Mouse (Mus musculus) left cerebral cortex, postnatal 14 days (tissue): ENCODE data around the gene Atp6v0a1. TPM values are rescaled to one million over a fixed set of nuclear protein-coding genes. Genes with fewer than 3 reads are reported as not detected.

Source experiments
- DNase-seq, 2 experiments: peaks; one replicate each; pipeline ENCODE4 v3.0.0; 2021 to 2022; ENCODE audit warnings: low spot score in 2 of 2, mixed read lengths in 1 of 2
- intact Hi-C: fragments of 180-260 bp; cut with DNase I; formaldehyde crosslinking; loops from one replicate; pipeline ENCODE4 v1.15.1; 2025
- total RNA-seq, 2 experiments: library from RNA; stranded (reverse); gene quantifications; 2 replicates each; pipeline ENCODE4 v1.2.3; 2021

Atp6v0a1 gene
- total RNA-seq, 2 experiments from 2014 or later: 489 to 499 TPM

GRCm38 (mm10) chr11:101070189-101070527 is 60.9 kb downstream of the Atp6v0a1 start:
- DNase-seq: no peak
- intact Hi-C loops: no loop called here

- DNase-seq: no peak
- intact Hi-C loops: no loop called here
These were observed 61.7 kb downstream of the Atp6v0a1 start for GRCm38 (mm10) chr11:101070987-101071386.

GRCm38 (mm10) chr11:101071810-101072428 is 62.7 kb downstream of the Atp6v0a1 start:
- DNase-seq: no peak
- intact Hi-C loops: no loop called here

GRCm38 (mm10) chr11:101078121-101078520 is 68.9 kb downstream of the Atp6v0a1 start, which contains the start of gene Hsd17b1:
TSS of gene Hsd17b1 (plus strand) at chr11:101078411.
- no peak for DNase-seq
- intact Hi-C loops: no loop called here

- no peak for DNase-seq
- intact Hi-C loops: no loop called here
These were observed 70.5 kb downstream of the Atp6v0a1 start for GRCm38 (mm10) chr11:101079746-101080145.

- intact Hi-C loops: no loop called here
- no peak for DNase-seq
These were observed 71.2 kb downstream of the Atp6v0a1 start for GRCm38 (mm10) chr11:101080421-101080820.

- DNase-seq: no peak
- intact Hi-C loops: no loop called here
These were observed 72.4 kb downstream of the Atp6v0a1 start for GRCm38 (mm10) chr11:101081659-101082058.

GRCm38 (mm10) chr11:101082208-101083082 is 73.2 kb downstream of the Atp6v0a1 start, which contains the start of gene Coasy:
TSS of gene Coasy (plus strand) at chr11:101082565.
- peak; percentile 92 to 94 for DNase-seq
- intact Hi-C loops: no loop called here

- no peak for DNase-seq
- intact Hi-C loops: no loop called here
These were observed 73.9 kb downstream of the Atp6v0a1 start for GRCm38 (mm10) chr11:101083083-101083697.

GRCm38 (mm10) chr11:101084246-101084645 is 75.0 kb downstream of the Atp6v0a1 start:
- no peak for DNase-seq
- intact Hi-C loops: no loop called here

GRCm38 (mm10) chr11:101084811-101085210 is 75.6 kb downstream of the Atp6v0a1 start:
- intact Hi-C loops: no loop called here
- no peak for DNase-seq

GRCm38 (mm10) chr11:101085617-101086322 is 76.5 kb downstream of the Atp6v0a1 start:
- intact Hi-C loops: no loop called here
- DNase-seq: no peak

- intact Hi-C loops: no loop called here
These were observed 77.0 kb downstream of the Atp6v0a1 start for GRCm38 (mm10) chr11:101086323-101086674.

GRCm38 (mm10) chr11:101086756-101087681 is 77.8 kb downstream of the Atp6v0a1 start, which contains the start of gene Mlx:
TSS of gene Mlx (plus strand) at chr11:101087277.
- intact Hi-C loops: no loop called here
- peak; percentile 94 to 95 for DNase-seq

More at GRCm38 (mm10) chr11:101086323-101086674, 77.0 kb downstream of the Atp6v0a1 start:
- DNase-seq: no peak

- DNase-seq: no peak
- intact Hi-C loops: no loop called here
These were observed 78.4 kb downstream of the Atp6v0a1 start for GRCm38 (mm10) chr11:101087682-101088055.

GRCm38 (mm10) chr11:101089931-101090330 is 80.7 kb downstream of the Atp6v0a1 start:
- intact Hi-C loops: no loop called here
- no peak for DNase-seq

GRCm38 (mm10) chr11:101094930-101095313 is 85.7 kb downstream of the Atp6v0a1 start:
- intact Hi-C loops: loop anchor here (5.0 kb wide), 1 partner anchor 77 kb away; the partner anchor contains the start of genes Cntnap1 and Plekhh3
- no peak for DNase-seq

GRCm38 (mm10) chr11:101095314-101096024 is 86.2 kb downstream of the Atp6v0a1 start, which contains the start of gene Psmc3ip:
TSS of gene Psmc3ip (minus strand) at chr11:101095436.
- intact Hi-C loops: loop anchor here (5.0 kb wide), 1 partner anchor 77 kb away; the partner anchor contains the start of genes Cntnap1 and Plekhh3
- peak; percentile 95 to 96 for DNase-seq
